Mouse (Mus musculus) megakaryocyte, embryonic 14.5 days (primary cell): Measurements from ENCODE around the gene Asxl1. TPM values are rescaled to one million over a fixed set of nuclear protein-coding genes. Genes with fewer than 3 reads are reported as not detected.

Source experiments
- H3K27me3 ChIP-seq: replicated peaks from 2 replicates; pipeline ENCODE3; 2012; ENCODE audit warnings: inconsistent platforms
- H3K36me3 ChIP-seq: replicated peaks from 2 replicates; pipeline ENCODE3; 2012; ENCODE audit warnings: low read length, inconsistent platforms, mixed read lengths
- H3K4me1 ChIP-seq: 2 replicates; pipeline ENCODE4 v1.6.1; 2012; ENCODE audit warnings: inconsistent platforms
- H3K4me3 ChIP-seq: replicated peaks from 2 replicates; pipeline ENCODE3; 2012; ENCODE audit warnings: moderate library complexity, mild to moderate bottlenecking, inconsistent platforms
- H3K9me3 ChIP-seq: 2 replicates; pipeline ENCODE4 v1.6.1; 2012; ENCODE audit warnings: inconsistent platforms
- FLI1 ChIP-seq: IDR thresholded peaks from 2 replicates; pipeline ENCODE4 v1.6.1; 2012; ENCODE audit warnings: low read length, inconsistent platforms, mixed read lengths
- GATA1 ChIP-seq: IDR thresholded peaks from 3 replicates; pipeline ENCODE4 v1.6.1; 2012; ENCODE audit warnings: mixed read lengths, low read length, inconsistent platforms, borderline replicate concordance
- polyA plus RNA-seq: library from polyadenylated mRNA; stranded (reverse); fragments of >175 nt; gene quantifications from 2 replicates; pipeline ENCODE4 v1.2.3, GENCODE M21; 2012; ENCODE audit warnings: low replicate concordance; ENCODE audit not compliant: insufficient read depth

Asxl1 gene
- polyA plus RNA-seq, 1 experiment = 2.1 TPM

DNA sequence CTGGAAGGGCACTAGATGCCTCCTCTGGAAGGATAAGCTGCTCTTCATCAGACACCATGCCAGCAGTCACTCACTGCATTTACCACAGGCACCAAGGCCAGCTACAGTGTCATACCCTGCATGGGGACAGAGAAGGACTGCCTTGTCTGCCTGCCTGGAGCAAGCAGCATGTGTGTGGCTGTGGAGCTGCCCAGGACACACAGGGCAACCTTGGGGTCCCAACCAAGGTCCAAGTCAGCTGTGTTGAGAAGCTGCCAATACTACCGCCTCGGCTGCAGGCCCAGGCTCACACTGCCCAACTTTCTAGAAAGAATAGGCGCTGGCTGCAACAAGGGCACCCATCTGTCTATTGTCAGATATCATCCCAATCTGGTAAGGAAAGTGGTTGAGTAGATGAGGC lies 77.5 kb downstream of the Asxl1 start:
- no peaks in the 10 kb centered on the region for H3K27me3 ChIP-seq
- no peaks in the 10 kb centered on the region for H3K9me3 ChIP-seq
- H3K4me3 ChIP-seq = peak overlapping the region; percentile 4
- peaks cover 95% of the 10 kb centered on the region for H3K36me3 ChIP-seq
- peaks cover 85% of the 10 kb centered on the region for H3K4me1 ChIP-seq
- no peak for TF ChIP-seq GATA1
- TF ChIP-seq FLI1 = no peak

DNA sequence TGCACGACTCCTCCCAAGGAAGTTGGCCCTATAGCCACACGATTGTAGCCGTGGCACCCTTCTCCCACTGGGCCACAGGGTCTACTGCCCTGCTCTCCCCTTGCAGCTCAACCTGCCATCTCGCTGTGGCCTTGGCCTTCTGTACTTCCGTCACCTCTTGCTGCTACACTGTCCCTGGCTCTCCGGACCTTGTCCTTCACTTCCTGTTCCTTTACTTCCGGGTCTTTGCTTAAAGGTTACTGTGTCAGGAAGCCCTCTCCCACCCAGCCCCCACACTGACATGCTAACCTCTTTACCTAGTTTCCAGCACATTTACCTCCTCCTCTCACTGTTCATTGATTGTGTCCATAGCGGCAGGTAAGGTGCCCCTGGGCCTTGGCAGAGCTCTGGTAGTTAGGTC lies 78.9 kb downstream of the Asxl1 start:
- TF ChIP-seq GATA1 = no peak
- no peak for TF ChIP-seq FLI1
- H3K4me1 ChIP-seq = peaks cover 85% of the 10 kb centered on the region

DNA sequence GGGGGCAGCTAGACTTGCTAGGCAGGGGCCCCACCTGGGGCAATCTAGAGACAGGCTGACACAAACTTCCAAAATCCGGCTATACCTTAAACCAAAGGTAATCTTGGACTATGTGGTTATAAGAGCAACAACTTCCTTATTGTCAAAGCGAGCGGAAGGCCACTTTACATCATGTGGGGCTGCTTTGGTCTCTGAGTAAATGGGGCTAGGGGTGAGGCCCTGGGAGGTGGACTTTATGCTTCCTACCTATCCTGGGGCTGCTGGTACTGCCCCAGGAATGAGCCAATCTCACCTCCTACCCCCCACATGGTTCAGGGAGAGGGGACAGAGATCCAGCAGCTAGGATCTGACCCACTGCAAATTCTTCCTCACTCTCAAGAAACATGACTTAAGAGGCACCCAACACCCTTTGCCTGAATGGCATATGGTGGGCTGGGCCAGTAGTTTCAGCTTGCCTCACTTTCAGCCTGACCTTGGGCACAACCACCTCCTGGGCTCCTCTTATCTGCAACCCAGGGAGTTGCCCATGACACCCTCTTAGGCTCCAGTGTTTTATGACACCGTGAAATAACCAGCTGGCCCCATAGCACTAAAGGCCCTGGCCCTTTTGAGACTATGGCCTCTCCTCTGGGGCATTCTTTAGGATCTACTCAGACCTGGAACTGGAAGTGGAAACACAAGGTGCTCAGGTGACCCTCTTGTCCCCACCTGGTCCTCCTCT lies 79.7 kb downstream of the Asxl1 start:
- Histone ChIP-seq H3K4me1 (peaks cover 85% of the 10 kb centered on the region), H3K9me3 (no peaks in the 10 kb centered on the region), H3K36me3 (peaks cover 95% of the 10 kb centered on the region), H3K4me3 (no peak overlapping the region), H3K27me3 (no peaks in the 10 kb centered on the region)
- no peak for TF ChIP-seq FLI1
- no peak for TF ChIP-seq GATA1

More for the DNA sequence above, 78.9 kb downstream of the Asxl1 start:
- H3K36me3 ChIP-seq = peaks cover 95% of the 10 kb centered on the region
- H3K9me3 ChIP-seq = no peaks in the 10 kb centered on the region
- no peak overlapping the region for H3K4me3 ChIP-seq
- H3K27me3 ChIP-seq = no peaks in the 10 kb centered on the region

DNA sequence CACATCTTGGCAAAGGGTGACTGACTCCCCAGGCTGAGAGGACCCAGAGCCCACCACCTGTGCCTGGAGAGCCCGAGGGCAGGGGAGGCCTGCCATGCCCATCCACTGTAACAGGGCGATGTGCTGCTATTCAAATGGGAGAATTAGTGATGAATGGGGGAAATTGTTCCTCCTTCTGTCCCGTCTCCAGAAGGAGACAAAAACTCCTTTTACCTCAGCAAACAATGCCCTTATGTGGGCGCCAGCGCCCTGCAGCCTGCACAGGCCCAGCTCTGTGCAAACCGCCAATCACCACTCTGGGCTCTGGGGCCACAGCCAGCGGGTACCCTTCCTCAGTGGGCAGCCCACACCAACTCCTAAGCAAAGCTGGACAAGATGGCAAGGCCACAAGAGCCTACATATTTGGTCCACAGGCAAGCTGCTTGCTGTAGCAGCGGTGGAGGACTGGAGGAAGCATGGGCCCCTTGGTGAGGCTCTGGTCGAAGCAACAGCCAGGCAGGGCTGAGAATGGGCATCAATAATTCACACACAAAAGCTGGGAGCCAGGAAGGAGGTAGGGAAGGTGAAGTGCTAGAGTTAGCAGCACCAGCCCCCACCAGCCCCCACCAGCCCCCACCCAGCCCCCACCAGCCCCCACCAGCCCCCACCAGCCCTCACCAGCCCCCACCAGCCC lies 80.5 kb downstream of the Asxl1 start:
- peaks cover 85% of the 10 kb centered on the region for H3K4me1 ChIP-seq
- TF ChIP-seq GATA1 (no peak), FLI1 (no peak)
- no peak overlapping the region for H3K4me3 ChIP-seq
- H3K27me3 ChIP-seq = no peaks in the 10 kb centered on the region
- H3K9me3 ChIP-seq = no peaks in the 10 kb centered on the region
- peaks cover 95% of the 10 kb centered on the region for H3K36me3 ChIP-seq

DNA sequence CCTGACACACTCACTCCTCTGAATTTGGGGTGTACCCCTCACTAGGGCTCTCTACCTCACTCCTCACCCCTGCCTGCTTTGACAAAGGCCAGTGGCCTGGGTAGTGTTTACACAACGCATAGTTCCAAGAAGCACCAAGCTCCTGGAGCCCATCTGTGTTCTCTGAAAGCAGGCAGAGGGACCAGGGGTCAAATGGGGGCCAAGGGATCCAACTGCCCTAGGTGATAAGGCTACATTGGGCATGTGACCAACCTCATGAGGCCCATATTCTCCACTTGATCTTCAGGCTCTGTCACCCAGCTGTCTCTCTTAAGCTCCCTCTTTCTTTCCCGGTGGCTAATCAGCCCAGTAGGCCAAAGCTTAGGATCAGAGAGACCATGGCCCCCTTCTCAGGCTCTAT lies 81.3 kb downstream of the Asxl1 start:
- H3K27me3 ChIP-seq = no peaks in the 10 kb centered on the region
- peaks cover 96% of the 10 kb centered on the region for H3K36me3 ChIP-seq
- no peaks in the 10 kb centered on the region for H3K9me3 ChIP-seq
- peaks cover 91% of the 10 kb centered on the region for H3K4me1 ChIP-seq
- TF ChIP-seq FLI1 (no peak), GATA1 (no peak)
- peak overlapping the region; percentile 5 for H3K4me3 ChIP-seq

DNA sequence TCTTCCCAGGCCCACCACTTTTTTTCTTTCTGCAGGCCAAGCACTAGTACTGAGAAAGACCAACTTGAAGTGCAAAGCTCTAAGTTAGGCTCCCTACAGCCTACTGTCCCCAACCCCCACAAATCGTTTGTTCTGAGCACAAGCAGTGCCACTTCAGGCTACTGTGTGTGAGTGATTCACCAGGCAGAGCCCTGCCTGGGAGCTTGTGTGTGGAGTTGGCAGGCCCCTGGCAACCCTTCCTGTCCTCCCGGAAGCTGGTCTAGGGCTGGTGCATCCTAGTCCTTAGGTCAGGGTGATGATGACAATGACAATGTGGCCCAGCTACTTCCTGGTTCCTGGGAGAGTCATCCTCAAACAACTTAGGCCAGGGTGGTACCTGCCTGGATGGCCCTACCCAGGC lies 82.9 kb downstream of the Asxl1 start:
- Histone ChIP-seq H3K9me3 (no peaks in the 10 kb centered on the region), H3K4me3 (no peak overlapping the region), H3K27me3 (no peaks in the 10 kb centered on the region), H3K36me3 (peaks cover 96% of the 10 kb centered on the region), H3K4me1 (peaks cover 92% of the 10 kb centered on the region)
- TF ChIP-seq FLI1 (no peak), GATA1 (no peak)

DNA sequence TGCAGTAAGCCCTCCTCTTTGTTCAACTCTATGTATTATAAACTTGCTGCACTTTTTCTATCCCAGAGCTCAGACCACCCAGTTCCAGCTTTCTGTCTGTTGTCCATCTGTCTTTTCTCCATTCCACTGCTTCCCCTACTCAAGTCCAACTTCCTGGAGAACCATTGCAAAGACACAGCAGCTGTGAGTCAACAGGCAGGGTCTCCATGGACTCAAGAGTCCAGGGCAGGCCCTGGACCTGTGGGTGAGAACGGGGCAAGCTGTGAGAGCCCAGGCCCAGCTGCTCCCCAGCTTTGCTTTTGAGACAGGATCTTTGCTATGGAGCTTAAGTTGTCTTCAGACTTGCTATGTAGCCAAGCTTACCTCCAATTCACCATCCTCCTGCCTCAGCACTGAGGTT lies 84.9 kb downstream of the Asxl1 start:
- no peaks in the 10 kb centered on the region for H3K9me3 ChIP-seq
- TF ChIP-seq GATA1 (no peak), FLI1 (no peak)
- H3K36me3 ChIP-seq = peaks cover 96% of the 10 kb centered on the region
- peaks cover 97% of the 10 kb centered on the region for H3K4me1 ChIP-seq
- H3K27me3 ChIP-seq = no peaks in the 10 kb centered on the region
- H3K4me3 ChIP-seq = no peak overlapping the region

DNA sequence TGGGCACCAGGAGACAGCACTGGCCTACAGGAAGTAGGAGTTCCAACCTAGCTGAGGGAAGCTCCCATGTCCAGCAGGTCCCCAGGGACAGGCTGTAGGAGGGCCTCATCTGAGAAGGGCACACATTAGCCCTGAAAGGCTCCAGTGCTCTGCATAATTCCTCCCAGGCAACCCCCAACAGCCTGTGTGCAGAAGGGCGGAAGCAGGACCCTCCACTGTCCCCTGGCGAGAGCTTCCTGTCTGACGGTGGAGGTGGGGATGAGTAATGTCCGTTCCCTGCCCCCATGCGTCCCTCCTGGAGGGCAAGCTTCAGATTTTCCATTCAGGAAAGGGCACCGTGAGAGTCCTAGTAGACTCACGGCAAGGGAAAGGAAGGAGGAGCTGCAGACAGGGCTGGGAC lies 86.9 kb downstream of the Asxl1 start:
- Histone ChIP-seq H3K9me3 (no peaks in the 10 kb centered on the region), H3K27me3 (no peaks in the 10 kb centered on the region), H3K4me1 (peaks cover 100% of the 10 kb centered on the region), H3K4me3 (no peak overlapping the region), H3K36me3 (peaks cover 100% of the 10 kb centered on the region)
- TF ChIP-seq FLI1 (no peak), GATA1 (no peak)

DNA sequence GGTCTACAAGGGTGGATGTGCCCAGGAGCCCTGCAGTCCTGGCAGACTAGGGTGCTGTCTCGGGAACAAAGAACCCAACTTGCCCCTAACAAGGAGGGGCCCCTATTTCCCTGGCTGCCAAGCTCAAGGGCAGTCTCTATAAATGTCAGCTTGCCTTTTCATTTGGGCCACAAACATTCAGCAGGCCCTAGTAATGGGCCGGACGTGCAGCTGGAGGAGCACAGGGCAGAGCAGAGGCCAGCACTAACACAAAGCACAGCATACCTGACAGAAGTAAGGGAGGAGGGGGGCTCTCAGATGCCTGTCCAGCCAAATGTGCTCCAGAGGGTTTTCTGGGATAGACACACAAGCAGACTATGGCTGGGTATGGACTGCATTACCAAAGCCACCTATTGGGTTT lies 88.2 kb downstream of the Asxl1 start:
- Histone ChIP-seq H3K36me3 (peaks cover 100% of the 10 kb centered on the region), H3K4me1 (peaks cover 100% of the 10 kb centered on the region), H3K9me3 (no peaks in the 10 kb centered on the region), H3K4me3 (no peak overlapping the region), H3K27me3 (no peaks in the 10 kb centered on the region)
- TF ChIP-seq GATA1 (no peak), FLI1 (no peak)

DNA sequence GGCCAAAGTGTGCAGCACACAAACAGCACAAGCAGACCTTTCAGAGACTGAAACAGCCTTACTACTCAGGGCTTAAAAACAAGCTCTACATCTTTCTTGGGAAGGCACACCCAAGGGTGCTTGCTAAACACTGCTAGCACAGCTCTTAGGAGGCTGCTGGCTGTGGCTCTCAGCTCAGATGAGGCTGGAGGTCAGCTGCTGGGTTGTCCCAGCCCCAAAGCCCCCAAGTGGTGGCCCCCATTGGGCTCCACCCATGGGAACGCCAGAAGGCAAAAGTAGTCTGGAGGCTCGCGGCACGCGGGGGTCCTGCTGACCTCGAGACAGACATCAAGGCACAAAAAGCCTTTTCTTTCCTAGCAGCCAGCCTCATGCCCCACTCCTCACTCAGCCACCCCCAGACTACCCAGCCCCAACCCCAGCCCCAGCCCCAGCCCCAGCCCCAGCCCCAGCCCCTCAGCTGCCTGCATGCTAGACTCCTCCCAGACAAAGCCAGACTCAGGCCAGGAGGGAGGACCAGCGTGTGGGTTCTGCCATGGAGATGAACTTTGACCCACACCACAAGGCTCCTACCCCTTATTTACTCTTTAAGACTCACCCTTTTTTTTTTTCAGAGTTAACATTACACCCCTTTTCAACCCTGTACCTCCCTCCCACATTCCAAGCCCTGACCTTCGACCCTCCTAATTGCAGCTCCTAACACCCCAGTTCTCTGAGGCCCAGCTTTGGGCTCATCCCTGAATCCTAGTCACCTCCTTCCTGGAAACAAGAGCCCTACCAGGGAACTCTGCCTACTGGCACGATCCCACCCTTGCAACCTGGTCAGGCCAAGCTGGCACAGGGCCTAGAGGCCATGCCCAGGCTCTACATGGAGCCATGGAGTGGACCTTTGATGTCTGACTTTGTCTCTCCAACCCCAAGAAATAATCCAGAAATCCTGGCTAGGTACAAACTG lies 89.5 kb downstream of the Asxl1 start:
- H3K36me3 ChIP-seq = peaks cover 94% of the 10 kb centered on the region
- no peak overlapping the region for H3K4me3 ChIP-seq
- peaks cover 95% of the 10 kb centered on the region for H3K4me1 ChIP-seq
- TF ChIP-seq GATA1 = no peak
- no peaks in the 10 kb centered on the region for H3K9me3 ChIP-seq
- H3K27me3 ChIP-seq = no peaks in the 10 kb centered on the region
